Mouse (Mus musculus) embryonic facial prominence, embryonic 10.5 days (tissue): Measurements from ENCODE around the gene Dab1. TPM values are rescaled to one million over a fixed set of nuclear protein-coding genes. Genes with fewer than 3 reads are reported as not detected.
A peak's percentile ranks its signal among the peaks of the same experiment; 100 is the strongest.

ENCODE experiments used
- DNase-seq: peaks from one replicate; pipeline ENCODE4 v3.0.0-alpha.2; 2017; ENCODE audit warnings: low spot score
- H3K27ac ChIP-seq: fragments of 300-500 bp; sonication (generic); replicated peaks from 2 replicates; pipeline ENCODE4 v1.5.1; 2016; ENCODE audit warnings: mild to moderate bottlenecking
- H3K27me3 ChIP-seq: fragments of 300-500 bp; sonication (generic); replicated peaks from 2 replicates; pipeline ENCODE4 v1.6.1; 2016; ENCODE audit warnings: low read depth, mild to moderate bottlenecking; ENCODE audit not compliant: poor library complexity, severe bottlenecking
- H3K36me3 ChIP-seq: fragments of 300-500 bp; sonication (generic); replicated peaks from 2 replicates; pipeline ENCODE4 v1.6.1; 2016; ENCODE audit warnings: mild to moderate bottlenecking, moderate library complexity
- H3K4me1 ChIP-seq: fragments of 300-500 bp; sonication (generic); 2 replicates; pipeline ENCODE4 v1.6.1; 2016
- H3K4me3 ChIP-seq: fragments of 300-500 bp; sonication (generic); 2 replicates; pipeline ENCODE4 v1.5.1; 2016; ENCODE audit warnings: mild to moderate bottlenecking, moderate library complexity
- H3K9me3 ChIP-seq: fragments of 300-500 bp; sonication (generic); 2 replicates; pipeline ENCODE4 v1.6.1; 2016; ENCODE audit warnings: mild to moderate bottlenecking
- WGBS: fragments of 180-500 bp; shearing (Covaris S2); methylation state at CpG from one replicate; pipeline ENCODE4 v1.1.7; 2016; 5-methylcytosine and 5-hydroxymethylcytosine counted together
- polyA plus RNA-seq: library from polyadenylated mRNA; unstranded; fragments of >200 nt; fragmentation: Nextera tagmentation; extraction: Ambion mirVana; gene quantifications from 2 replicates; pipeline ENCODE4 v1.2.1, GENCODE M21; 2016

Dab1 gene
- polyA plus RNA-seq, 1 experiment from 2014 or later, result 15.6 TPM

GRCm38 (mm10) chr4:104643534-104644356 is 1024.6 kb downstream of the Dab1 start:
- H3K36me3 ChIP-seq, result no peaks in the 10 kb centered on the region
- H3K4me1 ChIP-seq, result peaks cover 8% of the 10 kb centered on the region; the same call in 1 of the 2 replicates
- WGBS, result 73% methylated on average over 6 of the region's 6 CpGs
- H3K9me3 ChIP-seq, result no peaks in the 10 kb centered on the region
- H3K4me3 ChIP-seq, result no peak overlapping the region
- no peak for DNase-seq
- H3K27ac ChIP-seq, result no peak overlapping the region
- no peaks in the 10 kb centered on the region for H3K27me3 ChIP-seq

GRCm38 (mm10) chr4:104644357-104644630 is 1025.1 kb downstream of the Dab1 start:
- Histone ChIP-seq H3K4me1 (peaks cover 8% of the 10 kb centered on the region; the same call in 1 of the 2 replicates), H3K36me3 (no peaks in the 10 kb centered on the region), H3K4me3 (no peak overlapping the region), H3K27ac (no peak overlapping the region), H3K27me3 (no peaks in the 10 kb centered on the region), H3K9me3 (no peaks in the 10 kb centered on the region)
- DNase-seq, result no peak
- WGBS, result 81% methylated on average over 3 of the region's 3 CpGs

- Histone ChIP-seq H3K9me3 (no peaks in the 10 kb centered on the region), H3K4me3 (no peak overlapping the region), H3K36me3 (no peaks in the 10 kb centered on the region), H3K27ac (no peak overlapping the region), H3K27me3 (no peaks in the 10 kb centered on the region), H3K4me1 (peaks cover 8% of the 10 kb centered on the region; the same call in 1 of the 2 replicates)
- no peak for DNase-seq
- 97% methylated on average over 4 of the region's 4 CpGs for WGBS
These were observed 1025.7 kb downstream of the Dab1 start for GRCm38 (mm10) chr4:104644862-104645261.

GRCm38 (mm10) chr4:104651761-104652160 is 1032.6 kb downstream of the Dab1 start:
- Histone ChIP-seq H3K9me3 (no peaks in the 10 kb centered on the region), H3K4me3 (no peak overlapping the region), H3K4me1 (no peaks in the 10 kb centered on the region), H3K27ac (no peak overlapping the region), H3K27me3 (no peaks in the 10 kb centered on the region), H3K36me3 (no peaks in the 10 kb centered on the region)
- no peak for DNase-seq
- 83% methylated on average over 6 of the region's 6 CpGs for WGBS

- WGBS, result 92% methylated on average over 7 of the region's 7 CpGs
- no peaks in the 10 kb centered on the region for H3K27me3 ChIP-seq
- H3K36me3 ChIP-seq, result no peaks in the 10 kb centered on the region
- H3K27ac ChIP-seq, result no peak overlapping the region
- no peak for DNase-seq
- no peaks in the 10 kb centered on the region for H3K4me1 ChIP-seq
- no peaks in the 10 kb centered on the region for H3K9me3 ChIP-seq
- H3K4me3 ChIP-seq, result no peak overlapping the region
These were observed 1037.6 kb downstream of the Dab1 start for GRCm38 (mm10) chr4:104656728-104657127.

- no peaks in the 10 kb centered on the region for H3K36me3 ChIP-seq
- H3K4me1 ChIP-seq, result peaks cover 6% of the 10 kb centered on the region; the same call in 1 of the 2 replicates
- H3K4me3 ChIP-seq, result no peak overlapping the region
- DNase-seq, result no peak
- H3K27me3 ChIP-seq, result no peaks in the 10 kb centered on the region
- no peak overlapping the region for H3K27ac ChIP-seq
- H3K9me3 ChIP-seq, result no peaks in the 10 kb centered on the region
- 74% methylated on average over 12 of the region's 12 CpGs for WGBS
These were observed 1043.9 kb downstream of the Dab1 start for GRCm38 (mm10) chr4:104662841-104663614.

GRCm38 (mm10) chr4:104665553-104665952 is 1046.4 kb downstream of the Dab1 start:
- Histone ChIP-seq H3K9me3 (no peaks in the 10 kb centered on the region), H3K4me1 (peaks cover 6% of the 10 kb centered on the region; the same call in 1 of the 2 replicates), H3K4me3 (no peak overlapping the region), H3K27ac (no peak overlapping the region), H3K27me3 (no peaks in the 10 kb centered on the region), H3K36me3 (no peaks in the 10 kb centered on the region)
- peak; percentile 61 for DNase-seq

- Histone ChIP-seq H3K4me1 (peaks cover 6% of the 10 kb centered on the region; the same call in 1 of the 2 replicates), H3K27me3 (no peaks in the 10 kb centered on the region), H3K36me3 (no peaks in the 10 kb centered on the region), H3K27ac (no peak overlapping the region), H3K4me3 (no peak overlapping the region), H3K9me3 (no peaks in the 10 kb centered on the region)
- 70% methylated on average over 10 of the region's 10 CpGs for WGBS
- peak; percentile 16 for DNase-seq
These were observed 1047.8 kb downstream of the Dab1 start for GRCm38 (mm10) chr4:104666831-104667551.

- 89% methylated on average over 6 of the region's 6 CpGs for WGBS
- H3K4me1 ChIP-seq, result peaks cover 6% of the 10 kb centered on the region; the same call in 1 of the 2 replicates
- H3K27ac ChIP-seq, result no peak overlapping the region
- H3K36me3 ChIP-seq, result no peaks in the 10 kb centered on the region
- no peak for DNase-seq
- no peak overlapping the region for H3K4me3 ChIP-seq
- H3K27me3 ChIP-seq, result no peaks in the 10 kb centered on the region
- no peaks in the 10 kb centered on the region for H3K9me3 ChIP-seq
These were observed 1048.9 kb downstream of the Dab1 start for GRCm38 (mm10) chr4:104668061-104668460.

- Histone ChIP-seq H3K9me3 (no peaks in the 10 kb centered on the region), H3K27ac (no peak overlapping the region), H3K4me3 (no peak overlapping the region), H3K4me1 (peaks cover 6% of the 10 kb centered on the region; the same call in 1 of the 2 replicates), H3K27me3 (no peaks in the 10 kb centered on the region), H3K36me3 (no peaks in the 10 kb centered on the region)
- no peak for DNase-seq
- WGBS, result 90% methylated on average over 3 of the region's 3 CpGs
These were observed 1050.2 kb downstream of the Dab1 start for GRCm38 (mm10) chr4:104669406-104669805.

- Histone ChIP-seq H3K27me3 (no peaks in the 10 kb centered on the region), H3K4me1 (peaks cover 6% of the 10 kb centered on the region; the same call in 1 of the 2 replicates), H3K9me3 (no peaks in the 10 kb centered on the region), H3K27ac (no peak overlapping the region), H3K4me3 (no peak overlapping the region), H3K36me3 (no peaks in the 10 kb centered on the region)
- no peak for DNase-seq
These were observed 1051.6 kb downstream of the Dab1 start for GRCm38 (mm10) chr4:104670741-104671140.

GRCm38 (mm10) chr4:104673317-104673716 is 1054.2 kb downstream of the Dab1 start:
- no peak overlapping the region for H3K4me3 ChIP-seq
- H3K9me3 ChIP-seq, result no peaks in the 10 kb centered on the region
- H3K27me3 ChIP-seq, result no peaks in the 10 kb centered on the region
- WGBS, result 87% methylated on average over 3 of the region's 3 CpGs
- H3K4me1 ChIP-seq, result no peaks in the 10 kb centered on the region
- no peak overlapping the region for H3K27ac ChIP-seq
- no peak for DNase-seq
- no peaks in the 10 kb centered on the region for H3K36me3 ChIP-seq
